In the genomic region with DNA sequence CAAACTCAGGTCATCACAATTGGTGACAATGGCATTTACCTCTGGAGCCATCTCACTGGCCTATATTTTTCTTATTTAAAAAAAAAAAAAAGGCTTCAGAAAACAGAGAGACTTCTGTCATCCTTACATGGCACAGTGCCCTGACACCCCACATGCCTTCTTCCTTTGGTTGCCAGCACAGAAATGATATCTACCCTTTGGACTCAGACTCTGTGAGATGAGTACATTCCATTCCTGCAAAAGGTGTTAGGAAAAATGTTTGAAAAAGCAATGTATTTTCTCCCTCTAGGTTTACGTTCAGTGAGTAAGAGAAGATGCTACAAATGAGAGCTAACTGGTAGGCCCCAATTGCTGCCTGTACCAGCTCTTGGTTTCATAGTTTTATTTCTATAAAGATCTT, we compare ENCODE assay signal across 13 mouse cellular contexts.
A peak's percentile ranks its signal among the peaks of the same experiment; 100 is the strongest.
DNase-seq lines count a peak whose midpoint lies in the region; ATAC-seq lines count a peak whose summit lies in the region.
"Had no signal": no experiment of that assay in that cellular context is flagged by ENCODE, and none has a peak within 500 bp of the region (broad histone marks: within the 10 kb centered on the region; RNA-seq: fewer than 3 reads in every experiment).

No protein-coding gene starts in this region.

- H3K36me3 ChIP-seq in hindbrain, embryonic 11.5 days (ENCODE audit: control insufficient read depth, insufficient read depth, low read length), result no peaks in the 10 kb centered on the region
- H3K36me3 ChIP-seq in forebrain, embryonic 11.5 days (ENCODE audit: control insufficient read depth, insufficient read depth, low read length), result no peaks in the 10 kb centered on the region
- H3K36me3 ChIP-seq: embryonic facial prominence, embryonic 13.5 days; forebrain, embryonic 12.5 days had no signal

- peak; percentile 61 for DNase-seq in heart, adult 11 months
- DNase-seq in heart, adult 8-10 months (ENCODE audit: low spot score), result no peak
- peak; percentile 41 for DNase-seq in Muller cell, postnatal 12 days (ENCODE audit: inconsistent ontology term)
- peak; percentile 37 to 38 for DNase-seq in cerebellum, adult 18-20 months
- DNase-seq in kidney, postnatal 10 days, result peak; percentile 52
- no peak for DNase-seq in hindbrain, embryonic 11.5 days (ENCODE audit: low spot score)
- no peak for DNase-seq in forebrain, embryonic 11.5 days (ENCODE audit: low spot score)
- DNase-seq: thymus, adult 2 months had no signal

- H3K4me1 ChIP-seq in hindbrain, embryonic 11.5 days (replicated peaks; ENCODE audit: control insufficient read depth, insufficient read depth, low read length), result no peaks in the 10 kb centered on the region
- H3K4me1 ChIP-seq in forebrain, embryonic 11.5 days (replicated peaks; ENCODE audit: control insufficient read depth, insufficient read depth, low read length), result no peaks in the 10 kb centered on the region

- H3K27me3 ChIP-seq in hindbrain, embryonic 11.5 days (ENCODE audit: control insufficient read depth, insufficient read depth, low read length), result no peaks in the 10 kb centered on the region
- no peaks in the 10 kb centered on the region for H3K27me3 ChIP-seq in forebrain, embryonic 11.5 days (ENCODE audit: control insufficient read depth, insufficient read depth, low read length)
- H3K27me3 ChIP-seq: embryonic facial prominence, embryonic 13.5 days; forebrain, embryonic 12.5 days had no signal

- no peak for ATAC-seq in hindbrain, embryonic 11.5 days (ENCODE audit: low FRiP score)
- ATAC-seq in forebrain, embryonic 11.5 days (replicated peaks; ENCODE audit: low FRiP score), result no peak
- ATAC-seq: activated CD4-positive, CD25-positive, alpha-beta regulatory T cell, adult 4 months had no signal

- no peaks in the 10 kb centered on the region for H3K9me3 ChIP-seq in hindbrain, embryonic 11.5 days (ENCODE audit: control insufficient read depth, low read length)
- H3K9me3 ChIP-seq in forebrain, embryonic 11.5 days (ENCODE audit: control insufficient read depth, low read length), result no peaks in the 10 kb centered on the region
- H3K9me3 ChIP-seq: embryonic facial prominence, embryonic 13.5 days; forebrain, embryonic 12.5 days had no signal

- H3K4me3 ChIP-seq in hindbrain, embryonic 11.5 days (ENCODE audit: low read depth, low read length), result no peak overlapping the region
- no peak overlapping the region for H3K4me3 ChIP-seq in forebrain, embryonic 11.5 days (ENCODE audit: low read depth, low read length)
- H3K4me3 ChIP-seq: embryonic facial prominence, embryonic 13.5 days; forebrain, embryonic 12.5 days had no signal

- H3K4me2 ChIP-seq in hindbrain, embryonic 11.5 days (replicated peaks; ENCODE audit: low read depth, low read length), result no peak overlapping the region
- H3K4me2 ChIP-seq in forebrain, embryonic 11.5 days (ENCODE audit: low read depth, low read length, severe bottlenecking), result no peak overlapping the region
- H3K4me2 ChIP-seq: embryonic facial prominence, embryonic 13.5 days; forebrain, embryonic 12.5 days; hindbrain, embryonic 14.5 days; liver, embryonic 11.5 days had no signal

- H3K9ac ChIP-seq in hindbrain, embryonic 11.5 days (ENCODE audit: low read depth, low read length), result no peak overlapping the region
- H3K9ac ChIP-seq in forebrain, embryonic 11.5 days (ENCODE audit: low read length), result no peak overlapping the region
- H3K9ac ChIP-seq: embryonic facial prominence, embryonic 13.5 days; forebrain, embryonic 12.5 days; hindbrain, embryonic 14.5 days had no signal

- 95% methylated on average over 1 of the region's 1 CpGs for whole genome bisulfite sequencing in hindbrain, embryonic 11.5 days
- 90% methylated on average over 1 of the region's 1 CpGs for WGBS in forebrain, embryonic 11.5 days

- H3K27ac ChIP-seq in hindbrain, embryonic 11.5 days (ENCODE audit: low read depth, low read length), result no peak overlapping the region
- H3K27ac ChIP-seq in forebrain, embryonic 11.5 days (ENCODE audit: low read depth, low read length), result no peak overlapping the region
- H3K27ac ChIP-seq: embryonic facial prominence, embryonic 13.5 days; forebrain, embryonic 12.5 days; hindbrain, embryonic 14.5 days had no signal

Comparison
In these comparisons a context has a peak if more than half of its experiments do, and no peak if none do; other contexts are left out.
1. DNase-seq: peak in heart, adult 11 months (single experiment), Muller cell, postnatal 12 days (single experiment), cerebellum, adult 18-20 months (2 of 2) and kidney, postnatal 10 days (single experiment); none in heart, adult 8-10 months (single experiment), hindbrain, embryonic 11.5 days (single experiment) and forebrain, embryonic 11.5 days (single experiment).